Mouse (Mus musculus) heart, postnatal 14 days (tissue): Measurements from ENCODE around the gene E030030I06Rik. TPM values are rescaled to one million over a fixed set of nuclear protein-coding genes. Genes with fewer than 3 reads are reported as not detected.
A peak's percentile ranks its signal among the peaks of the same experiment; 100 is the strongest.
"Not testable (repeated sequence)": the region's sequence is repeated elsewhere in the genome, so short reads cannot be mapped to it uniquely, and the experiment has no call there.

ENCODE experiments used
- DNase-seq, 2 experiments: peaks; one replicate each; pipeline ENCODE4 v3.0.0; 2021 to 2022
- intact Hi-C: fragments of 180-260 bp; cut with DNase I; formaldehyde crosslinking; loops from one replicate; pipeline ENCODE4 v1.15.1; 2025
- long read RNA-seq, 2 experiments: library from polyadenylated mRNA; stranded (forward); transcript quantifications; one replicate each; pipeline ENCODE4 v2.0.0; 2021
- total RNA-seq, 2 experiments: library from RNA; stranded (reverse); gene quantifications; 2 replicates each; pipeline ENCODE4 v1.2.3; 2021

The E030030I06Rik gene
- total RNA-seq: 1 to 10 TPM; 2.0 to 3.4 TPM
- long read RNA-seq, experiment 1, partial matches to known transcripts: 0 of 2 reads
- long read RNA-seq, experiment 1, other reads (novel, unspliced or antisense): 0 of 2 reads
- long read RNA-seq, experiment 2: 0 reads

- peak in 1 of 2 experiments; percentile 24 for DNase-seq
- intact Hi-C loops: no loop called here
These were observed at the start of gene E030030I06Rik for GRCm38 (mm10) chr10:22149073-22149690. E030030I06Rik (minus strand) TSS chr10:22149270.

- DNase-seq, intact Hi-C loops: not testable (repeated sequence)
These were observed 42.0 kb upstream of the E030030I06Rik start for GRCm38 (mm10) chr10:22191035-22191434.

GRCm38 (mm10) chr10:22176515-22176914 is 27.4 kb upstream of the E030030I06Rik start:
- intact Hi-C loops, DNase-seq: not testable (repeated sequence)

GRCm38 (mm10) chr10:22174190-22174487 is 25.1 kb upstream of the E030030I06Rik start:
- DNase-seq, intact Hi-C loops: not testable (repeated sequence)

GRCm38 (mm10) chr10:22173335-22174189 is 24.5 kb upstream of the E030030I06Rik start:
- intact Hi-C loops, DNase-seq: not testable (repeated sequence)

- intact Hi-C loops, DNase-seq: not testable (repeated sequence)
These were observed 23.6 kb upstream of the E030030I06Rik start for GRCm38 (mm10) chr10:22172431-22173334.

GRCm38 (mm10) chr10:22169116-22169515 is 20.0 kb upstream of the E030030I06Rik start:
- intact Hi-C loops, DNase-seq: not testable (repeated sequence)

GRCm38 (mm10) chr10:22167061-22167460 is 18.0 kb upstream of the E030030I06Rik start:
- intact Hi-C loops, DNase-seq: not testable (repeated sequence)

GRCm38 (mm10) chr10:22166025-22166424 is 17.0 kb upstream of the E030030I06Rik start:
- intact Hi-C loops, DNase-seq: not testable (repeated sequence)

- intact Hi-C loops, DNase-seq: not testable (repeated sequence)
These were observed 16.4 kb upstream of the E030030I06Rik start for GRCm38 (mm10) chr10:22165328-22166003.

- intact Hi-C loops: loop anchor here (2.0 to 5.0 kb wide), 2 partner anchors 23 to 782 kb away; no protein-coding TSS in a partner anchor
These were observed 14.9 kb upstream of the E030030I06Rik start for GRCm38 (mm10) chr10:22163705-22164583.

GRCm38 (mm10) chr10:22163279-22163678 is 14.2 kb upstream of the E030030I06Rik start:
- intact Hi-C loops: loop anchor here (2.0 to 5.0 kb wide), 2 partner anchors 22 to 781 kb away; no protein-coding TSS in a partner anchor
- DNase-seq: not testable (repeated sequence)

More at GRCm38 (mm10) chr10:22163705-22164583, 14.9 kb upstream of the E030030I06Rik start:
- DNase-seq: peak; percentile 75 to 85

GRCm38 (mm10) chr10:22159581-22160140 is 10.6 kb upstream of the E030030I06Rik start:
- intact Hi-C loops: loop anchor here (5.0 kb wide), 2 partner anchors 122 to 777 kb away; no protein-coding TSS in a partner anchor
- no peak for DNase-seq

- DNase-seq: no peak
- intact Hi-C loops: loop anchor here (5.0 kb wide), 1 partner anchor 122 kb away; no protein-coding TSS in a partner anchor
These were observed 10.1 kb upstream of the E030030I06Rik start for GRCm38 (mm10) chr10:22159131-22159561.

GRCm38 (mm10) chr10:22158310-22158999 is 9.4 kb upstream of the E030030I06Rik start, which contains the start of the genes Raet1e and H60b:
Raet1e (plus strand) TSS chr10:22158569.
H60b (plus strand) TSS chr10:22158586.
- peak; percentile 52 to 73 for DNase-seq
- intact Hi-C loops: loop anchor here (5.0 kb wide), 1 partner anchor 121 kb away; no protein-coding TSS in a partner anchor

- no peak for DNase-seq
- intact Hi-C loops: loop anchor here (5.0 kb wide), 1 partner anchor 118 kb away; no protein-coding TSS in a partner anchor
These were observed 6.1 kb upstream of the E030030I06Rik start for GRCm38 (mm10) chr10:22154871-22155799.
